Mouse (Mus musculus): ENCODE data around the gene Cbfa2t2.

DNA sequence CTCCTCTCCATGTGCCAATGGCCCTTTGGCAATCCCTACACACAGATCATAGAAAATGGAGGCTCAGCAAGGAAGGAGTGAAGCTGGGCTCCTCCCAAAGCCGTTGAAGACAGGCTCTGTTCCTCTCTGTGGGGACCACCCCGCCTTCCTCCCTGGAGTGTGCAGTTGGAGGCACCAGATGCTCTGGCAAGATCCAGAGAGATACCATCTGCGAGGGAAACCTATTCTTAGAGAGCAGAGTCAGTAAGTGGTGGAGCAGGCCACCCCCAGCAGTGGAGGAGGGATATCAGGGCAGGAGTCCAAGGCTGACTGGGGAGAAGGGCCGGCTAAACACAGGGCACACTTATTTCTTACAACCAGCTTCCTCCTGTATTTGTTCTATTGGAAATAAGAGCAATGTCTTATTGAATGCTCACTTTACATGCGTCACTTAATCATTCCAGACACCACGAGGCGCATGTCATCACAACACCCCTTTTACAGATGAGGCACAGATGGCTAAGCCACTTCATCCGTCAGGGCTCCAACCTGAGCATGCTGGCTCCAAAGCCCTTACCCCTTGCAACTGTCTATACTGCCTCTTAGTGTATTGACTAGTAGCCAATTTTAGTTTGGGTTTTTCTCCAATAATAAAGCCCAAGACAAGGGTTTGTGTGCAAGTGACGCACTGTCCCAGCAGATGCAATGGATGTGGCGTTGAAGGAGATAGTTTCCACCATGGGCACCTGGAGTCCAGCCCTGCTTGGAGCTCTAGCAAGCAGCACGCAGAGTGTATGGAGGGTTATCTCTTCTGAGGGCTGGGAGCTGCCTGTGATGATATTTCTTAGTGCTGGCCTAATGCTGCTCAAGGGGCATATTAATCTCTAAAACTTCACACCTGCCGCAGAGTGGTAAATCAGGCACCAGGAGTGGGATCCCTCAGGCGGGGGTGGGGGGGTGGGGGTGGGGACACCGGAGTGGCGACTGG is 147.9 kb downstream of the Cbfa2t2 start:
- TF ChIP-seq POLR2A (IDR thresholded peaks at IDR 0.05; ENCODE audit: control insufficient read depth, low read depth, low read length) (no peak), CTCF (IDR thresholded peaks at IDR 0.05; ENCODE audit: control insufficient read depth, insufficient read depth, insufficient replicate concordance, low read depth, low read length) (no peak)

All from testis, adult 2 months (tissue).